Mouse (Mus musculus) lung, postnatal 0 days (tissue): ENCODE results near the gene Them7.

ENCODE experiments used
- CTCF ChIP-seq: IDR thresholded peaks from 2 replicates; pipeline ENCODE4 v1.5.1; 2016; ENCODE audit warnings: antibody characterized with exemption, mild to moderate bottlenecking
- EP300 ChIP-seq: IDR thresholded peaks from 2 replicates; pipeline ENCODE4 v1.6.1; 2016; ENCODE audit warnings: antibody characterized with exemption, mild to moderate bottlenecking, control low read depth

DNA sequence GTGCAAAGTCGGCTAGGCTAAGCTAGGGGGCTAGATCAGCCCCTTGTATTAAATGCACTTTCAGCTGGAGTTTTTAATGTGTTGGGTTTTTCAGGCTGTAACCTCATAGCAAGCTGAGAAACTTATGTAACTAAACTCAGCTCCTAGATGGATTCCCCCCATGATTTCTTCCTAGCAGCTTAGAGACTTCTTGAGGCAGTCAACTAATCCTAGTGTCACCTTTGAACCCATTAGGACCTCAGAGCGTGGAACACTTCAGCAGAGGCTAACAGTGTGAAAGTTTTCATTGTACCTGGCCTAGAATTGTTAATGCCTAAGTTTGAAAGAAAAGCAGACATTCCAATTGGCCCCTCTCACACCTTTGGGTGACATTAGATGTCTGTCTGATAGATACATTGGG lies 13.7 kb downstream of the Them7 start:
- no peak for TF ChIP-seq CTCF
- TF ChIP-seq EP300 = no peak
